Mouse (Mus musculus): ENCODE data around the gene Zap70. TPM values are rescaled to one million over a fixed set of nuclear protein-coding genes. Genes with fewer than 3 reads are reported as not detected.
A peak's percentile ranks its signal among the peaks of the same experiment; 100 is the strongest.

Gene Zap70
- total RNA-seq, 2 experiments from 2014 or later, result 0.10 TPM; not detected in 1

DNA sequence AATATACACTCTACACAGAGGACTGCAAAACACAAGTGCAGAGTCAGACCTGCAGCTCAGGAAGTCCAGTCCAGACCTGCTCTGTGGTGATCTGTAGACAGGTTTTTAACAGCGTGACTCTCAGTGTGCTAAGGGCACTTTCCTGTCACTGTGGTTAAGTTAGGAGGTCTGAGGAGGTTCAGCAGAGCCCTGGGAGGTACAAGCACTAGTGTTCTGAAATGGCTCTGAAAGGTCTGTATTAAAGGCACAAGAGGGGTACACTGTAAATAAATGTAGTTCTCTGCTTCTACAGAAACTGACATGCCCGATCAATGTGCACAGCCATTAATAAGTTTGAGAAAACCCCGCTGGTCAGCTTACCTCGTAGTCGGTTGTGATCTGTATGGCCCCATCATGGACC lies 62.8 kb downstream of the Zap70 start:
- ATAC-seq (replicated peaks; ENCODE audit: poor library complexity), result no peak

DNA sequence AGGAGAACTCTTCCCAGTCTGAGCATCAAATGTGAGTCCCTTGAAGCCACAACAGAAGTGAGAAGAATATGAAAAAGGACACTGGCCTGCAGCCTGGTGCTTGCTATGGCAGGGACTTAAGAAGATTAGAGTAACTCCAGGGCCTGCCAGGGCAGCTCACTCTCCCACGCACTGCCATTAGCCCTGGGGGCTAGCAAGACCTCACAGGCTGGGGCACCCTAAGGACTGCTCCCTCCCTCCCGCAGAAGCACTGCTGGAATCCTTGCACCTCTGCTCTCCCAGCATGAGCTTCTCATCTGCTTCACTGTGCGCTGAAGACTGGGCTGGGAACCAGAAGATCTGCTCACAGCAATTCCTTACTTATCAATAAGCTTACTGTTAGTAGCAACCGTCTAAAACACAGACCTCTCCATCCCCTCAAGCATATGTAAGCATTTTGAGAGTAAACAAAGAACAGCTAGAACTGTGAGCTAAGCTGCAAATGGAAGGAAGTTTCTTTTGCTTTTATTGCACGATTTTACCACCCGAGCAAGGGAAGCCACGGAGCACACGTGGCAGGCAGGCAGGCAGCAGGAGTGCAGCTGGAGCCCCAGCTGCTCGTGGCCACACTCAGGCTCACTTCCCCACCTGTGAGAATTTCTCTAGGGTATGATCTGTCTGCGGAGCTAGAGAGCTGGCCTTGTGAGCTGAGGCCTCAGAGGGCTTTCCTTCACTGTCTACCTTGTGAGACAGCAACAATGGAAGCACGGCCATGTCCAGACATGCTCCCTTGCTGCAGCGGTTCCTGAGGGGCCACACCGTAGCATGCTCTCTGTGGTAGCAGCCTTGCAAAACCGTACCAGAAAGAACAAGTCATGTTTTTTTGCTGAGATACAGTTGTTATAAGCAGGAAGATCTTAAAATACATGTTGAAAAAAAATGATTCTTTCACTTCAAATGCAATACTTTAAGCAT lies 69.6 kb downstream of the Zap70 start:
- ATAC-seq (replicated peaks; ENCODE audit: poor library complexity), result 0 out of 2 replicates have a peak, but pooled peaks have one; percentile 10

Other genes with a start within 250 kb of the Zap70 start
- 13.0 and 15.2 TPM in 2 replicates for gene Cnnm3, start 249.9 kb upstream of the Zap70 start, total RNA-seq (2015)
- gene Cnnm3, start 249.9 kb upstream of the Zap70 start, total RNA-seq (2017), result 8.0 and 13.0 TPM in 2 replicates
- 1.3 and 2.5 TPM in 2 replicates for gene Ankrd23, start 224.9 kb upstream of the Zap70 start, total RNA-seq (2015)
- gene Ankrd23, start 224.9 kb upstream of the Zap70 start, total RNA-seq (2017), result 4.8 and 7.4 TPM in 2 replicates
- 0.62 and 0.83 TPM in 2 replicates for gene Gm42417, start 222.4 kb upstream of the Zap70 start, total RNA-seq (2015)
- gene Gm42417, start 222.4 kb upstream of the Zap70 start, total RNA-seq (2017), result 3.1 TPM in 1 of 2 replicates, not detected in the other
- gene Ankrd39, start 214.4 kb upstream of the Zap70 start, total RNA-seq (2015), result 4.6 and 4.9 TPM in 2 replicates
- 5.4 and 7.3 TPM in 2 replicates for gene Ankrd39, start 214.4 kb upstream of the Zap70 start, total RNA-seq (2017)
- gene Sema4c, start 203.4 kb upstream of the Zap70 start, total RNA-seq (2015), result 0.42 and 0.66 TPM in 2 replicates
- 0.64 and 1.00 TPM in 2 replicates for gene Sema4c, start 203.4 kb upstream of the Zap70 start, total RNA-seq (2017)
- gene Fam178b, start 78.6 kb upstream of the Zap70 start, total RNA-seq (2015), result not detected in 2 replicates
- gene Fam178b, start 78.6 kb upstream of the Zap70 start, total RNA-seq (2017), result not detected in 2 replicates
- 534 and 624 TPM in 2 replicates for gene Cox5b, start 70.3 kb upstream of the Zap70 start, total RNA-seq (2015)
- 550 and 674 TPM in 2 replicates for gene Cox5b, start 70.3 kb upstream of the Zap70 start, total RNA-seq (2017)
- not detected in 2 replicates for gene 4933424G06Rik, start 51.6 kb upstream of the Zap70 start, total RNA-seq (2015)
- not detected in 2 replicates for gene 4933424G06Rik, start 51.6 kb upstream of the Zap70 start, total RNA-seq (2017)
- gene Actr1b, start 47.4 kb upstream of the Zap70 start, total RNA-seq (2015), result 21.5 and 22.7 TPM in 2 replicates
- gene Actr1b, start 47.4 kb upstream of the Zap70 start, total RNA-seq (2017), result 55.0 TPM in 2 replicates
- 48.5 and 52.7 TPM in 2 replicates for gene Tmem131, start 181.9 kb downstream of the Zap70 start, total RNA-seq (2015)
- gene Tmem131, start 181.9 kb downstream of the Zap70 start, total RNA-seq (2017), result 13.5 and 16.6 TPM in 2 replicates